Mouse (Mus musculus): ENCODE results near the gene Il17f. TPM values are rescaled to one million over a fixed set of nuclear protein-coding genes. Genes with fewer than 3 reads are reported as not detected.

Il17f gene
- polyA plus RNA-seq, 1 experiment: not detected

DNA sequence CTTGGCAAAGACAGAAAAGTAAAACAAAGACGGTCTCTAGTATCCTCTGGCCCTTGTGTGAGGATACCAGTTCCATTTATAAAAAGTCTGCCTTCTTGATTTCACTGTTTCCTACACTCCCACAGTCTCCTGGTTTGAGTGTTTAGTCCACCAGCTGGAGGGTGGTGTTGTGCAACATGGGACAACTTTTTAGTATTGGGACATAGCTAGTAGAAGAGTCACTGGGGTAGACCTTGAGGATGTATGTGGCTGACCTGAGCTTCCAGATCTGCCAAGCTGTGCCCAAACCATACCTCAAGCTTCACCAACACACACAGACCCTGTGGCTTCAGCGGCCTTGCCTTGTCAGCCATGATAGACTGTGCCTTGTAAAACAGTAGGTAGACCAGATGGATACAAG is 37.6 kb upstream of the Il17f start:
- TF ChIP-seq REST (IDR thresholded peaks at IDR 0.05; ENCODE audit: insufficient read depth, insufficient read length): no peak
- no peak for TF ChIP-seq POLR2AphosphoS2 (IDR thresholded peaks at IDR 0.05; ENCODE audit: insufficient read length, low read depth)
- TF ChIP-seq E2F4 (IDR thresholded peaks at IDR 0.05; ENCODE audit: insufficient read depth): no peak
- TF ChIP-seq MAX (IDR thresholded peaks at IDR 0.05; ENCODE audit: low read depth): no peak
- TF ChIP-seq SRF (IDR thresholded peaks at IDR 0.05; ENCODE audit: control insufficient read depth, insufficient read length, low read depth): no peak
- TF ChIP-seq MYOG (IDR thresholded peaks at IDR 0.05; ENCODE audit: control insufficient read depth in 1 of 3, insufficient read depth in 1 of 3, insufficient read length in 2 of 3, low read depth in 2 of 3): no peak
- TF ChIP-seq MYOD1 (IDR thresholded peaks at IDR 0.05; ENCODE audit: control insufficient read depth in 1 of 3, insufficient read length in 2 of 3, low read depth in 2 of 3): no peak
- no peak for TF ChIP-seq CEBPB (IDR thresholded peaks at IDR 0.05; ENCODE audit: insufficient read depth, poor library complexity, severe bottlenecking)
- TF ChIP-seq TCF12 (IDR thresholded peaks at IDR 0.05; ENCODE audit: insufficient read depth, poor library complexity, severe bottlenecking): no peak
- no peaks in the 10 kb centered on the region for H3K27me3 ChIP-seq (ENCODE audit: control insufficient read depth, insufficient read depth, insufficient read length)
- H3K79me2 ChIP-seq (ENCODE audit: control insufficient read depth, insufficient read depth): no peaks in the 10 kb centered on the region
- H3K4me2 ChIP-seq (ENCODE audit: low read depth): no peak overlapping the region
- no peak overlapping the region for H3K4me3 ChIP-seq
- H3ac ChIP-seq (ENCODE audit: control insufficient read depth, insufficient read length): no peak overlapping the region
- H3K36me3 ChIP-seq (ENCODE audit: control insufficient read depth, insufficient read depth): no peaks in the 10 kb centered on the region

GRCm38 (mm10) chr1:20825036-20825435 is 34.6 kb upstream of the Il17f start:
- TF ChIP-seq MAX (IDR thresholded peaks at IDR 0.05; ENCODE audit: low read depth) (no peak), POLR2A (IDR thresholded peaks at IDR 0.05; ENCODE audit: insufficient read length, low read depth) (no peak), USF1 (IDR thresholded peaks at IDR 0.05; ENCODE audit: low read depth) (no peak), TCF12 (IDR thresholded peaks at IDR 0.05; ENCODE audit: insufficient read depth, poor library complexity, severe bottlenecking) (no peak), MYOD1 (IDR thresholded peaks at IDR 0.05; ENCODE audit: control insufficient read depth in 1 of 3, insufficient read length in 2 of 3, low read depth in 2 of 3) (no peak), E2F4 (IDR thresholded peaks at IDR 0.05; ENCODE audit: insufficient read depth) (no peak), MYOG (IDR thresholded peaks at IDR 0.05; ENCODE audit: control insufficient read depth in 1 of 3, insufficient read depth in 1 of 3, insufficient read length in 2 of 3, low read depth in 2 of 3) (no peak), CEBPB (IDR thresholded peaks at IDR 0.05; ENCODE audit: insufficient read depth, poor library complexity, severe bottlenecking) (no peak), TCF3 (IDR thresholded peaks at IDR 0.05; ENCODE audit: insufficient read length, low read depth) (no peak)
- Histone ChIP-seq H3K4me3 (no peak overlapping the region), H3ac (ENCODE audit: control insufficient read depth, insufficient read length) (no peak overlapping the region), H3K36me3 (ENCODE audit: control insufficient read depth, insufficient read depth) (no peaks in the 10 kb centered on the region), H3K79me2 (ENCODE audit: control insufficient read depth, insufficient read depth) (no peaks in the 10 kb centered on the region), H3K4me2 (ENCODE audit: low read depth) (no peak overlapping the region), H3K27me3 (ENCODE audit: control insufficient read depth, insufficient read depth, insufficient read length) (no peaks in the 10 kb centered on the region)

- H3K4me3 ChIP-seq: no peak overlapping the region
- H3K4me2 ChIP-seq (ENCODE audit: low read depth): no peak overlapping the region
- TF ChIP-seq USF1 (IDR thresholded peaks at IDR 0.05; ENCODE audit: low read depth): no peak
- no peaks in the 10 kb centered on the region for H3K36me3 ChIP-seq (ENCODE audit: control insufficient read depth, insufficient read depth)
- H3ac ChIP-seq (ENCODE audit: control insufficient read depth, insufficient read length): no peak overlapping the region
- H3K27me3 ChIP-seq (ENCODE audit: control insufficient read depth, insufficient read depth, insufficient read length): no peaks in the 10 kb centered on the region
- H3K79me2 ChIP-seq (ENCODE audit: control insufficient read depth, insufficient read depth): peaks cover 8% of the 10 kb centered on the region
Observed at GRCm38 (mm10) chr1:20823906-20824305, 33.5 kb upstream of the Il17f start.

DNA sequence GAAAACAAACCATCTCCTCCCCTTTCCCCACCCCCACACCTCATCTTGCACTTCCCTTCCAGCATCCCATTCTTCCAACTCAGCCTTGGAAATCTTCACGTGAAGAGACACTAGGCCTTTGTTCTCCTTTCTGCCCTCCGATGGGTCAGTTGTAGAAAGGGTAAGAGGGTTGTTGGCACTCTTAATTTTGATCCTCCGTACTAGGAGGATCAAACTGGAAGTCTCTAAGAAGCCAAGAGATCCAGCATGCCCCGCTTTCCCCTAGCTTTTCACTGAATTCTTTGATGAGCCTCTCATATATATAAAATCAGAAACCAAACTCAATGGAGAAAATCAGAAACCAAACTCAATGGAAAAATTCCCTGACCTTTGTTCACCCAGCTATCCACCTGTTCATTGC is 33.1 kb upstream of the Il17f start:
- TF ChIP-seq SRF (IDR thresholded peaks at IDR 0.05; ENCODE audit: control insufficient read depth, insufficient read length, low read depth) (no peak), MYOG (IDR thresholded peaks at IDR 0.05; ENCODE audit: control insufficient read depth in 1 of 3, insufficient read depth in 1 of 3, insufficient read length in 2 of 3, low read depth in 2 of 3) (no peak), TCF3 (IDR thresholded peaks at IDR 0.05; ENCODE audit: insufficient read length, low read depth) (no peak), REST (IDR thresholded peaks at IDR 0.05; ENCODE audit: insufficient read depth, insufficient read length) (no peak), POLR2AphosphoS2 (IDR thresholded peaks at IDR 0.05; ENCODE audit: insufficient read length, low read depth) (no peak), CEBPB (IDR thresholded peaks at IDR 0.05; ENCODE audit: insufficient read depth, poor library complexity, severe bottlenecking) (no peak)
- Histone ChIP-seq H3K79me2 (ENCODE audit: control insufficient read depth, insufficient read depth) (peaks cover 10% of the 10 kb centered on the region), H3K4me2 (ENCODE audit: low read depth) (no peak overlapping the region), H3K4me3 (no peak overlapping the region), H3K27me3 (ENCODE audit: control insufficient read depth, insufficient read depth, insufficient read length) (no peaks in the 10 kb centered on the region), H3ac (ENCODE audit: control insufficient read depth, insufficient read length) (no peak overlapping the region), H3K36me3 (ENCODE audit: control insufficient read depth, insufficient read depth) (no peaks in the 10 kb centered on the region)

DNA sequence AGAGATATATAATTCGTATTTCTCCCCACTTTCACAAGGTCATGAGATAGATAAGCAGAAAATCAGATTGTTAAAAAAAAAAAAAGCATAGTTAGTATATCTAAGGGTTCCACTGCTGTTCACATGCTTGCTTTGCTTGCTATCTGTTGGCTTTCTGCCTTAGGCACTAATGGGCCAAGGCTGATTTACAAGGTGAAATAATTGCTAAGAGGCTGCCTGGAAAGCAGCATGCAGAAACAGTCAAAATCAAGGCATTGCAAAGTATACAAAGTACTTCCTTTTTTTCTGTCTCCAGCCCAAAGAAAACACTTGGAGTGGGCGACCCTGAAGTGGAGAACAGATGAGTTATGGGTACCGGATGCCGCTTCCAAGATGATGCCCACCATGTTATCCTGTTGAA is 30.5 kb upstream of the Il17f start:
- no peak for TF ChIP-seq TCF3 (IDR thresholded peaks at IDR 0.05; ENCODE audit: insufficient read length, low read depth)
- TF ChIP-seq REST (IDR thresholded peaks at IDR 0.05; ENCODE audit: insufficient read depth, insufficient read length): no peak
- no peak for TF ChIP-seq CEBPB (IDR thresholded peaks at IDR 0.05; ENCODE audit: insufficient read depth, poor library complexity, severe bottlenecking)
- no peak for TF ChIP-seq MAX (IDR thresholded peaks at IDR 0.05; ENCODE audit: low read depth)
- Histone ChIP-seq H3K4me2 (ENCODE audit: low read depth) (no peak overlapping the region), H3K4me3 (no peak overlapping the region), H3ac (ENCODE audit: control insufficient read depth, insufficient read length) (no peak overlapping the region), H3K79me2 (ENCODE audit: control insufficient read depth, insufficient read depth) (peaks cover 13% of the 10 kb centered on the region), H3K27me3 (ENCODE audit: control insufficient read depth, insufficient read depth, insufficient read length) (no peaks in the 10 kb centered on the region), H3K36me3 (ENCODE audit: control insufficient read depth, insufficient read depth) (peaks cover 7% of the 10 kb centered on the region)

All from myocyte (in vitro differentiated cells).